Mouse (Mus musculus) heart, adult 2 months (tissue): ENCODE results near the gene Zfp710.

ENCODE experiments used
- CTCF ChIP-seq: fragments of 200-600 bp; IDR thresholded peaks from 2 replicates; pipeline ENCODE4 v1.8.1; 2022; ENCODE audit warnings: antibody characterized with exemption, mild to moderate bottlenecking, moderate library complexity
- EP300 ChIP-seq: fragments of 200-500 bp; IDR thresholded peaks from 2 replicates; pipeline ENCODE4 v1.6.1; 2011; ENCODE audit warnings: low read depth, low read length, control low read depth; ENCODE audit not compliant: insufficient read depth
- POLR2A ChIP-seq: fragments of 200-500 bp; IDR thresholded peaks from 2 replicates; pipeline ENCODE4 v1.6.1; 2011; ENCODE audit warnings: mild to moderate bottlenecking, low read depth, low read length, control low read depth; ENCODE audit not compliant: insufficient read depth

DNA sequence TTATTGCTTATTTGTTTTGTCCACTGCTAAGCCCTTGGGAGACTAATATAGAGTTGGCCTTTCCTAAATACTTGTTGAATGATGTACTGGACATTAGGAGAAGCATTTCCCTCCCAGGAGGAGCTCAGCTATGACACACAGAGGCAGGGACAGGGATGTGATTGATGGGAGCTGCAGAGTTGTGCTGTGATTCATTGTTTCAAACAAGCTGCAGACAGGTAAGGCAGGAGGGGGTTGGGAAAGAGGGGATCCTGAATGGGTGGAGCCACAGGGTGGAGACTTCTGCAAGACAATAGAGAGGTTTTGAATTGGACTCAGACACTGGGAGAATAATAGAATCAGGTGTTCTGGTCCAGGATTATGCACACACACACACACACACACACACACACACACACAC lies 5.4 kb downstream of the Zfp710 start:
- TF ChIP-seq CTCF, result no peak
- TF ChIP-seq POLR2A, result no peak
- no peak for TF ChIP-seq EP300
